Mouse (Mus musculus) spleen, adult 2 months (tissue): Measurements from ENCODE around the gene Mroh9. TPM values are rescaled to one million over a fixed set of nuclear protein-coding genes. Genes with fewer than 3 reads are reported as not detected.

ENCODE experiments used
- DNase-seq, 2 experiments: peaks; one replicate each; pipeline versions ENCODE4 v3.0.0 to v3.0.0-alpha.2; 2012 to 2021; ENCODE audit warnings: low spot score in 2 of 2, low read depth in 1 of 2
- H3K27ac ChIP-seq: fragments of 200-500 bp; 2 replicates; pipeline ENCODE4 v1.5.1; 2012; ENCODE audit warnings: low read length, inconsistent platforms; ENCODE audit not compliant: insufficient read depth
- H3K27me3 ChIP-seq: fragments of 200-500 bp; 2 replicates; pipeline ENCODE4 v1.6.1; 2012; ENCODE audit warnings: mild to moderate bottlenecking, moderate library complexity, low read length, inconsistent platforms; ENCODE audit not compliant: control insufficient read depth, insufficient read depth
- H3K36me3 ChIP-seq: fragments of 200-500 bp; 2 replicates; pipeline ENCODE4 v1.6.1; 2012; ENCODE audit warnings: mild to moderate bottlenecking, low read length, inconsistent platforms; ENCODE audit not compliant: control insufficient read depth, insufficient read depth
- H3K4me1 ChIP-seq: fragments of 200-500 bp; 2 replicates; pipeline ENCODE4 v1.6.1; 2011; ENCODE audit warnings: inconsistent platforms; ENCODE audit not compliant: control insufficient read depth, insufficient read depth, insufficient read length
- H3K4me3 ChIP-seq: fragments of 200-500 bp; 2 replicates; pipeline ENCODE4 v1.5.1; 2011; ENCODE audit warnings: mild to moderate bottlenecking, inconsistent platforms; ENCODE audit not compliant: insufficient read depth, insufficient read length; ENCODE audit errors: extremely low read depth
- CTCF ChIP-seq: fragments of 200-500 bp; IDR thresholded peaks from 2 replicates; pipeline ENCODE4 v1.5.1; 2011; ENCODE audit warnings: mild to moderate bottlenecking, inconsistent platforms; ENCODE audit not compliant: insufficient read depth, insufficient read length, insufficient replicate concordance; ENCODE audit errors: extremely low read depth
- POLR2A ChIP-seq: fragments of 200-500 bp; IDR thresholded peaks from 2 replicates; pipeline ENCODE4 v1.6.1; 2011; ENCODE audit warnings: low read depth, low read length, inconsistent platforms
- WGBS: fragments of 180-500 bp; shearing (Covaris S2); methylation state at CpG from one replicate; pipeline ENCODE4 v1.1.7; 2018; 5-methylcytosine and 5-hydroxymethylcytosine counted together
- polyA plus RNA-seq: library from polyadenylated mRNA; depleted of rRNA; stranded (reverse); fragments of >200 nt; gene quantifications from 2 replicates; pipeline ENCODE4 v1.2.3, GENCODE M21; 2012

Mroh9 gene
- polyA plus RNA-seq, 1 experiment = not detected

DNA sequence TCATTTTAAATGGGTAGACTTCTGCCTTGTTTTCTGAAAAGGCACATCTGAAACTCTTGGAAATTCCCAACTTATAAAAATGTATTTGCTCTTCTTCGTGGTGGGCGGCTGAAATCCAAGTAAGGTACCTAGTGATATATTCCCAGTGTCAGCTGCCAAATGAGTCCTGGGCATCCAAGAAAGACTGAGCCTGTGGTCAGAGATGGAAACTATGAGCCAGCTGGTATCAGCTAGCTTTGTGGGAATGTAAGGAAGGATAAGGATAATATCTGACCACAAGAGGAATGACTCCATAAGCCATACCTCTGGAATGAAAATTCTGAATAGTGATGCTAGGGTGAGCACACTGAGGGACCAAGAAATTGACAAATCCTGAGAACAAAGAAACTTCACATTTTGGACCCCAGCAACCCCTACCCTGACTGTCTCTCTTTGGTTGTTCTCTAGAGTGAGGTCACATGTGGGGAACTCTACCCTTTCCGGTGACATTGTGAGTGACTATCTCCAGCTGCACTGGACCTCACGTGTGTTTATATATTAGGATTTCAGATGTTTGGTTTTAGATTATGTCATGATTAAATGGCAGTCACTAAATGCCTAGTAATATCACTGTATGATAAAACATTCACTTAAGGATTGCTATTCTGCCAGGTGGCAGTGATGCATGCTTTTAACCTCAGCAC lies 27.2 kb upstream of the Mroh9 start:
- WGBS = 92% methylated on average over 4 of the region's 4 CpGs
- TF ChIP-seq POLR2A (no peak), CTCF (no peak)
- H3K4me1 ChIP-seq = no peaks in the 10 kb centered on the region
- DNase-seq = no peak
- no peak overlapping the region for H3K27ac ChIP-seq
- no peaks in the 10 kb centered on the region for H3K27me3 ChIP-seq
- no peaks in the 10 kb centered on the region for H3K36me3 ChIP-seq
- no peak overlapping the region for H3K4me3 ChIP-seq

DNA sequence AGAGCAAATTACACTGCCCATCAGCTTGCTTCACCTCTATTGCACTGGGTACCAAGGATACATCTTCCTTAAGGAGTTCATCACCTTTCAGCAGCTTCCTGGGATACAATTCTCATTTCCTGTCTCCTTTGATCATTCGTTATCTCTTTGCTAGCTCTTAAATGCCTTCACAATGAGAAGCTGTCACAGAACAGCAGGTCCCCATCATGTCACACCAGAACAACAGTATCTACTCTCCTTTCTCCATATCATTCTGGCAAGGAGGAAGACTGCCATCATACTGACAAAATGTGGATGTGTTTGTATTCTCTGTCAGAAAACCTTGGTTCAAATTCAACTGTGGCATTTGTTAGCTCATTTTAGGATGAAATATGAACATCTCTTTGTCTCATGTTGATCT lies 19.5 kb upstream of the Mroh9 start:
- Histone ChIP-seq H3K36me3 (no peaks in the 10 kb centered on the region), H3K27me3 (no peaks in the 10 kb centered on the region), H3K4me3 (no peak overlapping the region), H3K4me1 (no peaks in the 10 kb centered on the region), H3K27ac (no peak overlapping the region)
- WGBS = 73% methylated on average over 1 of the region's 1 CpGs
- no peak for TF ChIP-seq CTCF
- no peak for TF ChIP-seq POLR2A
- no peak for DNase-seq

DNA sequence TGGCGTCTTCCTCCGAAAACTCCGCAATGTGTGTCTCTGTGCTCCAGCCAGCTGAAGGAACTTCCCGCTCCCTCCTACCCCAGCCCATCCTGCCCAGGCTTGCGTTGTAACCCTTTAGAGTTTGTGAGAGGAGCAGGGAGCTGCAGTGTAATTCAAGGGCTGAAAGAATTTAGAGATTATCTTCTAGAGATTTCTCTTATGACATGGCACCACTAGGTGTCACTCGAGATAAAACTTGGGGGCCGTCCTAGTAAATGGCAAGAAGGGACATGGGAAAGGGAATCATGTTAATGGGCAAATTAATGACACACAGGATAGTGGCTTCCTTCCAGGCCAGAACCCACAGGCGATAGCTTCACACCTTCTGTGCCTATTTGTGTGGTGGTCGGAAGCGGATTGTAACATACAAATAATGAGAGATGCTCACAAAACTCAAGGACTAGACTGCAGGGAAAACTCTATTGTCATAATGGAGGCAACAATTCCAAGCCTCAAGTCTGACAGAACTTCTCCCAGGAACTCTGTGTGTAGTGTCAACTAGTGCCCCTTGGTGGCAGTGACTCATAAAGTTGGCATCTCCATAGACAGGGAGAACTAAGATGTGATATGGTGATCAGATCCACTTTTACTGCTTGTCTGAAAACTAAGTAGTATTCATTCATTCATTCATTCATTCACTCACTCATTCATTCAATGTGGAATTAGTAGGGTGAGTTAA lies 6.1 kb upstream of the Mroh9 start:
- no peak overlapping the region for H3K27ac ChIP-seq
- H3K4me3 ChIP-seq = no peak overlapping the region
- TF ChIP-seq CTCF (no peak), POLR2A (no peak)
- WGBS = 57% methylated on average over 10 of the region's 10 CpGs
- no peaks in the 10 kb centered on the region for H3K36me3 ChIP-seq
- no peak for DNase-seq
- no peaks in the 10 kb centered on the region for H3K4me1 ChIP-seq
- no peaks in the 10 kb centered on the region for H3K27me3 ChIP-seq

DNA sequence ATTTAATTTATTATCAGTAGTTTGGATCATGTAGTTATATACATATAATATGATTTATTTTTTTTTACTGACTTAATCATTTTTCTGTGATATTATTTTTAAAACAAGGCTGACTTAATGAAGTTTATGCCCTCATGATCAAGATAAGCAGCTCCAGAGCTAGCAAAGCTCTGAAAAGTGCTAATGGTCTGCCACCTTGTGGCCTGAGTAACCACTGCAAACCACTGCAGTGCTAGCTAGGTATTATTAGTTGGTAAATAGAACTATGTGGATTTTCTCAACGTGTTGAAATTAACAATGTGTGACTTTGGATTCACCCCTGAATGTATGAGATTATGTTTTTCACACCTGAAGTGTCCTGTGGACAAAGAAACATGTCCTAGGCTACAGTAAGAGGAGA lies 15.0 kb downstream of the Mroh9 start:
- 2% methylated on average over 1 of the region's 1 CpGs for WGBS

DNA sequence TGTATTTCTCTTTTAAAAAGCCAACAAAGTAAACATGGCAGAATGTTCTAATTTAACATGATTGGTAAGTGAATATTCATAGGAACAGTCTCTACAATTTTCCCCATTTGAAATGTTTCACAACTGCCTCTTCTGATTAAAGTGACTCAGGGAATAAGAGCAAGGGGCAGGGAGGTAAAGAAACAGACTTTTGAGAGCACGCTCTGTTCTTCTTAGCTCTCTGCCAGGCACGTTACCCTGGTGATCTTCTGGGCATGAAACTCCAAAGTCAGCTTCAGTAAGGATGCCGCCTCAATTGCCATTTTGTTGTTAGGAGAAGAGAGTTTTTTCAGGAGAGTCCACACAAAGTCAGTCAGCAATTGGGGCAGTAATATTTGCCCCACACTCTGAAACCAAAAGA lies 25.1 kb downstream of the Mroh9 start:
- Histone ChIP-seq H3K36me3 (no peaks in the 10 kb centered on the region), H3K27ac (no peak overlapping the region), H3K4me3 (no peak overlapping the region), H3K27me3 (no peaks in the 10 kb centered on the region), H3K4me1 (no peaks in the 10 kb centered on the region)
- 89% methylated on average over 3 of the region's 3 CpGs for WGBS
- DNase-seq = no peak
- TF ChIP-seq POLR2A = no peak
- no peak for TF ChIP-seq CTCF

More for the DNA sequence above, 15.0 kb downstream of the Mroh9 start:
- H3K27ac ChIP-seq = no peak overlapping the region
- H3K4me3 ChIP-seq = no peak overlapping the region
- TF ChIP-seq POLR2A (no peak), CTCF (no peak)
- no peak for DNase-seq
- no peaks in the 10 kb centered on the region for H3K36me3 ChIP-seq
- H3K27me3 ChIP-seq = no peaks in the 10 kb centered on the region
- H3K4me1 ChIP-seq = no peaks in the 10 kb centered on the region

DNA sequence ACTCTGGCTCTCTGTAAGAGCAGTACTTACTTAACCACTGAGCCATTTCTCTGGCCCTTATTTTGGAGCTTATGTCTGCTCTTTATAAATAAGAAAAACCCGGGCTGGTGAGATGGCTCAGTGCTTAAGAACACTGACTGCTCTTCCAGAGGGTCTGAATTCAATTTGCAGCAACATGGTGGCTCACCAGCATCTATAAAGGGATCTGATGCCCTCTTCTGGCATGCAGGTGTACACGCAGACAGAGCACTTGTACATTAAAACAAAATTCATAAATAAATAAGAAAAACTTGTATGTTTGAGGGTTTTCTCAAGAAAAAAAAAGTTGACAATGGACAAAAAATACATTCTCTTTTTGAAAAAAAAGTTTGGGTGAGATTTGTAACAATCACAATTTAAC lies 28.1 kb downstream of the Mroh9 start:
- no peaks in the 10 kb centered on the region for H3K36me3 ChIP-seq
- no peak overlapping the region for H3K27ac ChIP-seq
- TF ChIP-seq CTCF (no peak), POLR2A (no peak)
- no peaks in the 10 kb centered on the region for H3K27me3 ChIP-seq
- DNase-seq = no peak
- WGBS = 52% methylated on average over 2 of the region's 2 CpGs
- no peaks in the 10 kb centered on the region for H3K4me1 ChIP-seq
- no peak overlapping the region for H3K4me3 ChIP-seq

DNA sequence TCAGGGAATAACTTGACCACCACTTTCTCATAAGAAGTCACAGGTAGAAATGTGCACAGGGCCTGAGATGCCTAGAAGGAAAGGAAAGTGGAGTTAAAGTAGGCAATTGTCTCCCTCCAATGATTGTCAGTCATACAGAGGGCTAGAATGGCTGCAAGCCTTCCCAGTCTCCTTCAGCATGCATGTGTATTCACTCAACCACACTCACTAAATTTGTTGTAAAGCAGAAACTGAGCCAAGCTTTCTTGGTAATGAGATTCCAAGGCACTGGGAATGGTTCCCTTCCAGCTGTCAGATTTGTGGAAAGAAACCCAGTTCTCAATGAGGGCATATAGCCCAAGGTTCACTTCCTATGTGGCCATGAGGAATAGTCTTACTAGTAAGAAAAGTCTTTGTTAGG lies 29.8 kb downstream of the Mroh9 start:
- Histone ChIP-seq H3K27ac (no peak overlapping the region), H3K27me3 (no peaks in the 10 kb centered on the region), H3K4me1 (no peaks in the 10 kb centered on the region), H3K36me3 (no peaks in the 10 kb centered on the region), H3K4me3 (no peak overlapping the region)
- no peak for DNase-seq
- TF ChIP-seq CTCF (no peak), POLR2A (no peak)
